Mouse (Mus musculus) hindlimb bud, embryonic 11.5 days (tissue): ENCODE measurements around the gene B3gnt8.
A peak's percentile ranks its signal among the peaks of the same experiment; 100 is the strongest.

Experiments
- DNase-seq: peaks from one replicate; pipeline ENCODE4 v3.0.0-alpha.2; 2012; ENCODE audit warnings: low read depth, low spot score; ENCODE audit errors: extremely low spot score

The B3gnt8 gene

DNA sequence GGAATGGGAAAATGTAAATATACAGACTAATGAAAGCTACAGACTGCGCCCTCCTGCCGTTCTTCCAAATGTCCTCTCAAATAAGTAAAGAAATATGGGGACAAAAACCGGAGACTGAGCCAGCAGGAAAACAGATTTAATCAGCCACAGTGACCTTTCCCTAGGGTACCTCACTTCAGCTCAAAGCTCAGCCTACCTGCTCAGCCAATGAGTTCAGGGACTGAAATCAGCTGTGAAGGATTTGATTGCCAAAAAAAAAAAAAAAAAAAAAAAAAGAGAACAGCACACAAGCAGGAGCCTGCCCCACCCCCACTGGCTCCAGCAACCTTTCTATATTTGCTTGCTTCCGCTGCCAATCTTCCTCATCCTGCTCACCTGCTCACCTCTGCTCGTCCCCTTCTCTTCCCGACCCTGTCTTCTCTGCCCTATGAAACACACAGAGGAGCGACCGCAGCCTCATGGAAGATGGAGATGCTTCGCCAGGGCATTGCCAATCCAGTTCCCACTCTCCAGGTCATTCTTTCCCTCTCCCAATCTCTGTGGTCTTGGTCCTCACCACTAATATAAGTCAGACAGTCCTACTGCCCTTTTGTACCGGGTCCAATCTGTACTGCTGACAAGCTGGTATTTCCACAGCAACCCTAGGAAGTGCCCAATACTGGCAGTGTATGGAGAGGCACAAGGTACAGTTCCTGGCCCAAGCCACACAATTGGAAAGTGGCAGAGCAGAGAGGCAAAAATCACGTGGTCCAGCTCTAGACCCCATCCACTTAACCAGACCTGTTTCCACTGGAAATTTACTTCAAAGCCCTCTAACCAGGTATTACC lies 29.4 kb downstream of the B3gnt8 start:
- no peak for DNase-seq

DNA sequence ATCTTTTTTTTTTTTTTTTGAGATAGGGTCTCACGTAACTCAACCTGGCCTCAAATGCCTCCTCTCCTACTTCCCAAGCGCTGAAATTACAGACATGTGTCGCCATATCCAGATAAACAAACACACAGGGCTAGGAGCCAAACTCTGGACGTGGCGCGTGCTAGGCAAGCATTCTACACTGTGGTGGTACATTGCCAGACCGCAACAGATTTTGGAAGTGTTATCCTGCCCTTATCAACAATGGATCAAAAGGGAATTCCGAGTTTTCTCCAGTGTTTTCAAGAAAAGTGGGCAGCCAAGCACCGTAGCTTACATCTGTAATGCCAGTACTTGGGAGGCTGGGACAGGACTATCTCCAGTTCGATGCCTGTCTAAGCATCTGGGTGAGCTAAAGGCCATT lies 31.3 kb downstream of the B3gnt8 start:
- DNase-seq = no peak

DNA sequence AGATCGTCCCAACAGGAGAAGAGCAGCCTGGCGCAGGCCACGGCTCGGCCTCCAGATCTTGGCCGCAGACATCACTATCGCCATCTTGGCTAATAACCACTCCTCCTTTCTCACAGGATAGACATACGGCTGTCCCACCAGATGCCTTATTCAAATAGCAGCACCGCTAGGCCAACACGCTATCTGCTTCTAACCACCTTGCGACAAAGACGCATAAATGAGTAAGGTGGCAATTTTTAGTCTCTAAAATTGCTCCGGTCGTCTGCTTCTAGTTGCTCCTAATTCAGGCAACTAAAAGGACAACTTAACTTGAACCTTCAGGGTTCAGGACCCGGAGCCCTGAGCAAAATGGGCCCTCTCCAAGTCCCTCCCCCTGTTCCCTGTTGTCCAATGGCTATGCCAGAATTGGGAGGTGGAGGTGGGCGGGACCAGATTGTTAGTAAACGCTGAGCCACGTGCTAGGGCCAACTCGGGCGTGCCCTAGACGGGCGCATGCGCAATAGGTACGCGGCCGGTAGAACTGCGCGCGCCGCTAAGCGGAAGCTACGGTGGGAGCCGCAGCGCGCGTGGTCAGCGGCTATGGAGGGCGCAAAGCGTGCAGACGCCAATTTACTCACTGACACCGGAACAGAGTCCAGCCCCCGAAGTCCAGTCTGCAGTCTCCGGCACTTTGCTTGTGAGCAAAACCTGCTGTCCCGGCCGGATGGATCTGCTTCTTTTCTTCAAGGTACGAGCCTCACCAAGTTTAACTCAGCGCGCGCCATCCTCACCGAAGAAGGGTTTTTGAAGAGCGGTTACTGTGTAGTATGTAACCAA lies 32.4 kb downstream of the B3gnt8 start, which contains the start of the genes Bckdha and Exosc5:
Gene Bckdha, minus strand, starts transcription at position 325 of the 816 bp plus-strand sequence.
Gene Exosc5, plus strand, starts transcription at position 508 of the 816 bp plus-strand sequence.
- peak; percentile 99 for DNase-seq

DNA sequence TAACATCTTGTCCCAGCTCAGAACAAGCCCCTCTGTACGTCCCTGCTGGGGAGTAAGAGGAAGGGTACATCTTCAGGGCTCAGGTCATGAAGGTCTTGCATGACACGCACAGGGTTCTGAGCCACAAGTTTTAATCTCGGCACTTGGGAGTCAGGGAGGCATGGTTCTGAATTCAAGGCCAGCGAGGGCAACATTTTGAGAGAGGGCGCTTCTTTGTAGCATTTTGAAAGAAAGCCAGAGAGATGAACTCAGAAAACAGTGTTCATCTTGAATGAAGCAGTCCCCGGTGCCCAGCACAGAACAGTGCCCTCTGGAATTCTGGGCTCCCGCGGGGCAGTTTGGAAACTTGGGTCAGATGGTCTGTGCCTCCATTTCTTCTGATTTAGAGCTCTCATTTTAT lies 39.9 kb downstream of the B3gnt8 start:
- no peak for DNase-seq

DNA sequence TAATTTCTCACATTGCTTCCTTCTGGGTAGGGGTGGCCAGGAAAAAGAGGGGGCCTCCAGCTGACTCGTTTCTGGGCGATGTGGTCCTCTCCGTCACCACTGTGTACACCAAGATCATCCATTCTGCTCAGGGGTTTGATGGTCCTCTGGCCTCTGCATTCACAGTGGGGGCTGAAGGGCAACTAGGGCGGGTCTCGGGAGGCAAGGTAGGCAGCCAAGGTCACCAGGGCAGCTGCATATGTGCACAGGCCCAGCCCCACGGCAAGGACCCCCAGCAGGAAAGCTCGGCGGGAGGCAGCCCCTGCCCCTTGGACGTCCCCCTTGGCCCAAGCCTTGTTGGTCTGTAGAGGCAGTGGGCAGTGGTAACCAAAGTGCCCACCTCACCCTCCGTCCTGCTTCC lies 42.7 kb downstream of the B3gnt8 start:
- DNase-seq = no peak

DNA sequence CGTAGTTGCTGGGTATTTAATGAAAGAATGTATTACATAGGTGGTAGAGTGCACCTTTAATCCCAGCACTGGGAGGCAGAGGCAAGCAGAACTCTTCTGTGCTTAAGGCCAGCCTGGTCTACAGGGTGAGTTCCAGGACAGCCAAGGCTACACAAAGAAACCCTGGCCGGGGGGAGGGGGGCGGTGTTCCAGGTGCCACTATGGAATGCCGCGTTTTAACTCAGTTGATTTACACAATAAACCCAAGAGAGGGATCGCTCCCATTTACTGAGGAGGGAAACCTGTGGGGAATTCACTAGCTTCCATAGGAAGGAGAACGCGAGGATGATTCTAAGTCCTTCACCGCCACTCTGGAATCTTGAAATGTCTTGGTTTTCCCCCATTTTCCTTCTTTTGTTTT lies 43.2 kb downstream of the B3gnt8 start:
- no peak for DNase-seq

DNA sequence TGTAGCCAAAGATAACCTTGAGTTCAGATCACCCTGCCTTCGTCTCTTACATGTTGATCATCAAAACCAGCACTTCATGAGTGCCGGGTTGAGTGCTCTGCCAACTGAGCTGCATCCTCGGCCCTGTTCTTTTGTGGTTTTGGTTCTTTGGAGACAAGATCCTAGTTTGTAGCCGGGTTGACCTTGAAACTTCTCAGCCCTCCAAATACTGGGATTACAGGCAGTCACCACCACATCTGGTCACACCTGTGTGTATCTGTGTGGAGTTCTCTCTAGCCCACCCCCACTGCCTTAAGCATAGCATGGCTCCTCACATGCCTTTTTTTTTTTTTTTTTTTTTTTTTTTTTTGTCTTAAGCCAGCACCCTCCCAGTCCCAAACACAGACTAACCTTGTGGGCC lies 43.6 kb downstream of the B3gnt8 start:
- DNase-seq = no peak

DNA sequence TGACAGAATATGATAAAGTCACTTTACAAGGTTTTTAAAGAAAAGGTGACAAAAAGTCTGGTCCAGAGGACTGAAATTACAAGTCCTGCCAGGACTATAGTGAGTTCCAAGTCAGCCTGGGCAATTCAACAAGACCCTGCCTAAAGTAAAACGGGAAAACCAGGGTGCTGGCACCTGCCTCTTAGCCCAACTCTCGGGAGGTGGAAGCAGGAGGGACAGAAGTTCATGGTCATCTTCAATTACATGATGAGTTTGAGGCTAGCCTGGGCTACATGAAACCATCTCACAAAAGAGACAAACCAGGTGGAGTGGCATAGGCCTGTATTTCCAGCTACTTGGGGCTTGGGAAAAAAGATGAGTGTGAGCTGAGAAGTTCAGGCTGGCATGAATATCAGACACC lies 45.2 kb downstream of the B3gnt8 start:
- DNase-seq = no peak

DNA sequence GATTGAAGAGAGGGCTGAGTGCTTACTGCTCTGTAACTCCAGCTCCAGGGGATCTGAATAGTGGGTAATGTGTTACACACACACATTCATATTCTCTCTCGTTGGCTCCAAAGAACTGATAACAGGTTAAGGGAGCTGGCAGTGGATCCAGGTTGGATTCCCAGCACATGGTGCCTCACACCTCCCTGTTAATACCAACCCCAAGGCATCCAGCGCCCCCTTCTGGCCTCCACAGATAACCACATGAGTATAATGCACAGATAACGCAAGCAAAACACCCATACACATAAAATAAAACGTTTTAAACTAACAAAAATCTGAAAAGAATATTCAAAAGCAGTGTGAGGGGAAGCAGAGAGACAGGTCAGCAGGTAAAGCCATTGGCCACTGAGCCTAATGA lies 46.0 kb downstream of the B3gnt8 start:
- no peak for DNase-seq

DNA sequence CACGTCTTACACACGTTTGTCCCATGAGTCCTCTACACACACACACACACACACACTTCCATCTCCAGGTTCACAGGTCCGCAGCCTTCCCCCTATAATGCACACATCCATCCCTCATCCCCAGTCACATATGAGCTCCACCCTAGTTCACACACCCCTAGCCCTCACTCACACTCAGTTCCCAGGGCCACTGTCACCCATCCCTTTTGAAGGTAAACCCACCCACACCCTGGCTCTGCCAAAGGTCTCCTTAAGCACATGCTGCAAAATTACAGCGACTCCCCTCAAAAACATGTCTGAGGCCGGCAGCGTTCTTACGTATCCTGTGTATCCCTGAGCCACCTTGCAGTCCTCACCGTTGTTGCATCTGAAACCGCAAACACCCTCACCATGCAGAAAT lies 47.8 kb downstream of the B3gnt8 start:
- no peak for DNase-seq

DNA sequence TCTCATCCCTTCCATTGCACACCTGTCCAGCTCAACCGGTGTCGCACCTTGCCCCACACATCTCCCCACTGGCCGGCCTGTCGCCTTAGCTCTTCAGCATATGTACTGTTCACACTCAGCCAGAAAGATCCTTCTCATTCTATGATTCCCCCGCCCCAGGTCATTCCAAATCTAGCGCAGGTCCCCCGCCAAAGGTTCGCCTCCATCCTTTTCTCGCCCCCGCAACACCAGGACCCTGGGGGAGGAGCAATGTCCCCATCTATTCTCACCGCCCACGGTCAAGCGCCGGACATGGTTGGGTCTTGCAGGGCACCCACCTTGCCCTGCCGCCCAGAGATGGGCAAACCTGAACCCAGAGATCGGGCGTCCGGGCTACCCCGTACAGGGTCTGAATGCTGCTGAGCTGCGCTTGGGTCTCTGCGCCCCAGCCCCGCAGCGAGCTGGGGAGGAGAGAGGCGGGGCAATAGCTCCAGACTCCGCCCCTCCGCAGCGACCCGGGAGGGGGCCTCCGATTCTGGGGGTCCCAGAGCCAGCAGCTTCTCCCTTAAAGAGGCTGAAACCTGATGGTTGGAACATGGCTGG lies 48.4 kb downstream of the B3gnt8 start, which contains the start of gene Tmem91:
Gene Tmem91, minus strand, starts transcription at position 448 of the 582 bp plus-strand sequence.
- no peak for DNase-seq

DNA sequence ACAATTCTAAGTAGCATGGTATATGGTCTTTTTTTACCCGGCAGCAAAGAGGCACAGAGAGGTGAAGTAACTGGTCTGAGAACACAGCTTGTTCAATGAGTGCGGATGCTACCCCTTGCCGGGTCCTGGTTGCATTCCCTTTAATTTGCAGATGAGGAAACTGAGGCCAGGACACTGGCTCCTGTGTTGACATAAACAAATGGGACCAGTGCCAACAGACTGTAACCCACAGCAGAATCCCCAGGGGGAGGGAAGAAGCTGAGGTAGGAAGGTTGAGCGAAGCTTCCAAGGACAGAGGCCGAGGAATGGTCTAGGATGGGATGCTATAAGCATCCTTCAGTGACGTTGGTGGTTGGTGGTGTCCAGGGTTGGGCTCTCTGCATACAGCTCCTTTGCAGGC lies 49.0 kb downstream of the B3gnt8 start:
- no peak for DNase-seq

DNA sequence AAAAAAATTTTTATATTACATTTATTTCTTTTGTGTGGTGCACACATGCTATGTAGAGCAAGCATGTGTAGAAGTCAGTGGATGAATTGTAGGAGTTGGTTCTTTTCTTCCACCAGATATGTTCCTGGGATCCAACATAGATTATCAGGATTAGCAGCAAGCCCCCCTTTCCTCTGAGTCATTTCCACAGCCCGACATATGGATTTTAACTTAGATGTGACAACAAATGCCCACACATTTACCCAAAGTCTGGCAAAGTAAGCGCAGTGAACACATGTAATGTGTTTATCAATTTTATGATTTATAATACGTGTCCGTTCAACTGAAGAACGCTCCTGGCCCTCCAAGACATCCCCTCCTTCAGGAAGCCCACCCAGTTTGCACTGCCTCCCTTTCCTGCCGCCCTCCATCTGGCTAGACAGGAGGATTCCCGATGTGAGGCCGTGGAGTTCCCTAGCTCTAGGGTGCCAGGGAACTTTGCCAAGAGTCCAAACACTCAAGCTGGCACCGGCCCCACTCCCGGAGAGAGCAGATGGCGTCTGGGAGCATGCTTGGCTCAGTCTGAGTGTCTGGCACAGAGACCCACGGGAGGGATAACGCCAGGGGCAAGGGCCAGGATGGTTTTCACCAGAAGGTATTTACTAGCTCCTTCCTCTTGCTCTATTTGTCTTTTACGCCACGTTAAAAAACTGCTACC lies 49.8 kb downstream of the B3gnt8 start:
- DNase-seq = no peak

DNA sequence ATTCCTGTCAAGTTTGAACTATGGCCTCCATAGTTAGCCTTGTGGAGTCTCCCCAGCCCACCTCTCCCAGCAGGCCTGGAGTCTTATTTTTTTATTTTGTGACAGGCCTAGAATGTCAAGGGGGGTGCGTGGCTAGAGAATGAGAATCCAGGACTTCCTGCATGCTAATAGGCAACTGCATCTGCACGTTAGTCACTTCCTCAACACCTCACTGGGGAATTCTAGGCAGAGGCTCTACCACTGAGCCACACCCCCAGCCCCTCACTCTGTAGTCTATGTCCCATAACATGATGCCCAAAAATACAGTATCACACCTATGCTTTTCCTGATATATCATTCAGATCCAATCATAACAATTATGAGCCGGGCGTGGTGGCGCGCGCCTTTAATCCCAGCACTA lies 50.6 kb downstream of the B3gnt8 start:
- DNase-seq = no peak

DNA sequence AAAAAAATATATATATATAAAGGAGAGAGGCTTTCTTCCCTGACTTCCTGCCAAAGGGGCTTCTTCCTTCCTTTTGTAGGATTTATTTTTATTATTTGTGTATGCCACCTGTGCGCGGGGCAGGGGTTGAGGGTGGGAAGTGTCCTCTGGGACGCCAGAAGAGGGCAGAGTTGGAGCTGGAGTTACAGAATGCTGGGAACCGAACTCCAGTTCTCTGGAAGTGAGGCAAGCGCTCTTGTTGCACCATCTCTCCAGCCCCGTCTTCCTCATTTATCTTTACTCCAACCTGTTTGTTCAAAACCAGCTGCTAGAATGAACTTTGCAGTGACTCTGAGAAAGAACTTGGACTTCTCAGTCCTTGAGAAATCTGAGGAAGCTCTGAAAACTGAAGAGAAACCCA lies 53.5 kb downstream of the B3gnt8 start:
- no peak for DNase-seq

DNA sequence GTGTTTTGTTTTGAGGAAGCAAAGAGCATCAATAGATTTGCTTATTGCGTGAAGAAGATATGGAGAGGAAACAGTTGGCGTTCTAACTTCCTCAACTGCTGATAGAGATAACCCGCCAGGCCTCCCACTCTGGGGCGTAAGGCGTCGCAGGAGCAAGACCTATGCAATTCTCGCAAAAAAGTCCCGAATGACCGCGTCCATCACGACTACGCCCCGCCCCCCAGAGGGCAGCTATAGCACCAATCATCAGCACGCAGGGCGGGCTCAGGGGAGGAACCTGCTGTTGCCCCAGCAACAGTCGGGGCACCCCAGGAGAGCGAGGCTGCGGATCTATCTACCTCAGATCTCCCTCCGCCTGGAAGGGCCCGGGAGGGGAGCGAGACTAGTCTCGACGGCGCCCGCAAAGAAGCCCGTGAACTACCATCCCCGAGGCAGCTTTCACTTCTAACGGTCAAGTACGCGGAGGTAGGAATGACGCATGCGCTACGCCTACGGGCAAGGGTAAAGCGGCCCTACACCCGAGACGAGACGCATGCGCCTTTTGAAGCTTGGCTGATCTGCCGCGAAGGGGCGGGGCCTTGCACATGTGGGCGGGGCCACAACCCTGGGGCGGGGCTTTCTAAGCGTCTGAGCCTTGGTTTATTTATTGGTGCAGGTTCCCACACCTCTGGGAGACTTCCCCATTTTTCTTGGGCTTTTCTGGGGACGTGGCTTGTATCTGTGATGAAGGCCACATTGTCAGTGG lies 54.2 kb downstream of the B3gnt8 start, which contains the start of gene B9d2:
Gene B9d2, plus strand, starts transcription at position 267 of the 745 bp plus-strand sequence.
- peak; percentile 84 for DNase-seq

DNA sequence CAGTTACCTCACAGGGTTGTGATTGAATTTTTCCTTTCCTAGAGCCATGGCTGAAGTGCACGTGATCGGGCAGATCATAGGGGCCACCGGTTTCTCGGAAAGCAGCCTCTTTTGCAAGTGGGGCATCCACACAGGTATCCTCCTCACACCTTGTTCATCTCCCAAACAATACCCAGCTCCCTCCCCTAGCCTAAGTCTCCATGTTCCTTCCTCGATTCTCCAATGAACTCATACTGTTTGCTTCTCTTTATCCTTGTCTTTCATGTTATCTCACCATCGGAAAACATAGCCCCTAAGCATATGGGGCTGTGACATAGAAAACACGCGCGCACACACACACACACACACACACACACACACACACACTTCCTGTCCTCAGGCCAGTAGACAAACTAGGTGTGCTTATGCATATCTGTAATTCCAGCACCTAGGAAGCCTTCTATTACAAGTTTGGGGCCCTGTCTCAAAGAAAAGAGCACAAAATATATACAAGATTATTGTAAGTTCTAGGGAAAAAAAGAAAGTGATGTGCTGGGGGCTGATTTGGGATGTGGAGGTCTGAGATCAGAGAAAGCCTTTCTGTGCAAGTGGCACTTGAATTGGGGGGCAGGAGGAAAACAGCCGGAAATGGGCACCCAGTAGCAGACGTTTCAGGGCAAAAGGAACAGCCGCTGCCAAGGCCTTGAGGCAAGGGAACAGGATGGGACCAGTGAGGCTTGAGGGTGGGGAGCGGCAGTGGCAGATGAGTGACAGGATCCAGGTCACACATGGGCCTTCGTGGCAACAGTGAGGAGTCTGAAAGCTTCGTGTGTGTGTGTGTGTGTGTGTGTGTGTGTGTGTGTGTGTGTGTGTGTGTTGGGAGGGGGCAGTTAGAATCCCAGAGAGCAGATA lies 55.1 kb downstream of the B3gnt8 start:
- no peak for DNase-seq

DNA sequence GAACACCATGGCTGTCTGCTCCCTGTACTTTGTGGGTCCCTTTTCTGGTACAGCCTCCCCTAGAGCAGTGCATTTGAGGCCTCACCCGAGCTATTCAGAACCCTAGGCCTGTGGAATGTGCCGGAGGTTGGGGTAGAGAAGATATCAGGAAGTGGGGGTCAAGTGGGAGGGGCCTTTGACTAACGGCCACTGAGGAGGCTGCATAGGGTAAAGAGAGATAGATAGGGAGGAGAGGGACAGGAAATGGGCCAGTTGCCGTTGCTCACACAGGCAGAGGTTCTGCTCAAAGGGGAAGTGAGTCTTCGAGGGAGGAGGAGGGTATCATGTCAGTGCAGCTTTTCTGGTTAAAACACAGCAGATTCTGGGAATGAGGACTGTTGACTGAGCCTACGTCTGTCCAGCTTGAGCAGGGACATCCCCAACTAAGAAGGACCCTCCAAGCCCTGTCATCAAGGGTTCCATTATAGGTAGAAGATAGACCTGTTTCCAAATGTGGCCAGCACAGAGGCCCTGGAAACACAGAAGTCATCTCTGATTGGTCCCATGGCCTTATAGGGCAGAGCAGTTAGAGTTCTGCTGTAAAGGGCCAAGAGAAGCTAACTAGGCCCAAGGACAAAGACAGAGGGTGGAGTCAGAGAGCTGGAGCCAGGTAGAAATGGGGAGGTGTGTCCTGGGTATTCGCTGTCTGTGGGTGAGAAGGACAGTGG lies 57.2 kb downstream of the B3gnt8 start:
- no peak for DNase-seq

DNA sequence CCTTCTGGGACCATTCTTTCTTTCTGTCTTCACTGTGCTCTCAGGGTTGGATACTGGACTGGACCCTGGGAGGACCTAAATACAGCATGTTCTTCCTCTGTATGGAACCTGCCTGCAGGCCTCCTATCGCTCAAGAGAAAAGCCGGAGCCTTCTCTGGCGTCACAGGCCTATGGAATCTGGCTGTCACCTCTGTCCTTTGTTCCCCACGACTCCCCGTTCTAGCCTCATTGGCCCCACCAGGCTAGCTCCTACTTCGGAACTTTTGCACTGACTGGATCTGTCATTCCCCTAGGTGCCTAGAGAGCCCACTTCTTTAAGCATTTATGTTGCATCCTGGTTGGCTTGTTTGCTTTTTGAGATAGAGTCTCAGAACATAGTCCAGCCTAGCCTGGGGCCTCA lies 58.2 kb downstream of the B3gnt8 start:
- DNase-seq = no peak
